Mouse (Mus musculus): ENCODE results near the gene Arhgap22.

Gene Arhgap22

DNA sequence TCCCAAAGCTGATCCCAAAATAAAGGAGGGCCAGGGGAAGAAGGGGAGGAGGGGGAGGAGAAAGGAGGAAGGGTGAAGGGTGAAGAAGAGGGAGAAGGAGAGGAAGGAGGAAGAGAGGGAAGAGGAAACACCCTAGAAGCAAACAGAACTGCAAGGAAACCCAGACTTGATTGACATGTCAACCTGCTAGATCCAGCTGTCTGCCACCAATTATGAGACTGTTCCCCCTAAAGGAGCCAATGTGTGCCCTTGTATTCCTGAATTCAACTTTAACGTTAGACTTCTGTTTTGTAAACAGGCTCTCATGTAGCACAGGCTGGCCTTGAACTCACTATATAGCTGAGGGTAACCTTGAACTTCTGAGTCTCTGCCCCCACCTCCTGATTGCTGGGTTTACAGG lies 1.3 kb downstream of the Arhgap22 start:
- DNase-seq: no peak

GRCm38 (mm10) chr14:33216343-33217208 lies 2.8 kb downstream of the Arhgap22 start:
- DNase-seq: no peak

GRCm38 (mm10) chr14:33225235-33225634 lies 11.4 kb downstream of the Arhgap22 start:
- no peak for DNase-seq

- no peak for DNase-seq
Observed at GRCm38 (mm10) chr14:33230672-33231071, 16.8 kb downstream of the Arhgap22 start.

DNA sequence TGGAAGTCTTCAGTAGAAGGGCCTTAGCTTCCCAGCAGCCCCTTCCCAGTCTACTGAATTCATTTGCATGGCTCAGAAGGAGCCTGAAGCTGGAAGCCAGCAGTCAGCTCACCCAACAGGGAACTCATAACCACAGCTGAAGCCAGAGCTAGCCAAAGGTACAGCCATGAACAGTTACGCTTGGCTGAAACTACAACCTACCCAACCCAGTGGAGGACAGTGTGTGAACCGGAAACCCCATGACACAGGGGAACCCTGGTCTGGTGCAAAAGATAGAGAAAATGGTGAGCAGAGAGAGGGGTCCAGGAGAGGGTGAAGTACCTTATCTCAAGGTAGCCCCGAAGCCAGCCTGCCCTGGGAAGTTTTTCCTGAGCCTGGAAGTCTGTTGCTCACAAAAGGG lies 17.5 kb downstream of the Arhgap22 start:
- no peak for DNase-seq

GRCm38 (mm10) chr14:33232048-33232447 lies 18.2 kb downstream of the Arhgap22 start:
- peak; percentile 10 for DNase-seq

DNA sequence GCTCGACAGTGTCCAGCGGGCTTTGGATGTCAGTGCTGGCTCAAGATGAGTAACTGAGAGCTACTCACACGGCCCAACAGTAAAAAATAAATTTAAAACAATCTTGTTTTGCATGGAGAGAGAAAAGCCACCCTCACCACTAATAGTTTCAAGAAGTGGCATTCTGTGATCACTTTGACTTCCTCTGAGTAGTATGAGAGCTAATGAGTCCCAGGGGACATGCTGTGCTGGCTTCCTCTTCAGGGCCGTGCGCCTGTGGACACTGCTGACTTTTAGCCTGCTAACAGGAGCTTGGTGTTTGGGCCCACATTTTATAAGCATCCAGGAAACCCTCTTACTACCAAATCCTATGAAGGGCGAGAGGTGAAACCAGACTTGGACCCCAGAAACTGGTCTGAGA lies 21.8 kb downstream of the Arhgap22 start:
- DNase-seq: no peak

GRCm38 (mm10) chr14:33240400-33240799 lies 26.6 kb downstream of the Arhgap22 start:
- no peak for DNase-seq

DNA sequence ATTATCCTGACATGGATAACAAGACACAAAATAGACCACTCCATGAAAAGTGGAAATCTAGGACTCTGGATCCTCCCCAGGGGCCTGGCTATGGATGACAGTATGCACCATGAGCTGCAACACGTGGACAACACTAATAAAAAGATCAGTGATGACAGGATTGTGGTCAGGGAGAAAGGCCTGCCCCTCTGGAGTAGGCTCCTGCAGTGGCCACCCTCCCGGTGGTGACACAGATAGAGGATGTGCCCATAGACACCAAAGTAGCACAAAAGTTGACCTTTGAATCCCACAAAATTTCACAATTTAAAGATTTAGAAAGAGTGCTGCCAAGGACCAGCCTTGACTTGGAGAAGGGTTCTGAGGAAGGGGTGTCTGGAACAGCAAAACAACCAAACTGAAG lies 29.4 kb downstream of the Arhgap22 start:
- no peak for DNase-seq

DNA sequence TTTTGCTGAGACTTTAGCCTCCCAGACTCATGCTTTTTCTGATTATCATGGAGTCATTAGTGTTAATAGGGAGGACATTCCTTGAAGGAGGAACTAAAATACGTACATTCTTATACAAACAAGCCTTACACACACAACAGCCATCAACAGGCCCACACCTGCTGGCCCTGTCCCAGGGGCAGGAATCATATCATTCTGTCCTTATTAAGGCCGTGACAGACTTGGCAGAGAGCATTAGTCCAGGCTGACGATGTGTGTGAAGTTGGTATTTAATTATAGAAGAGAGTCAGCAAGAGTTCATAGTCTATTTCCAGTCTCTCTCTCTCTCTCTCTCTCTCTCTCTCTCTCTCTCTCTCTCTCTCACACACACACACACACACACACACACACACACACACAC lies 30.7 kb downstream of the Arhgap22 start:
- DNase-seq: no peak

DNA sequence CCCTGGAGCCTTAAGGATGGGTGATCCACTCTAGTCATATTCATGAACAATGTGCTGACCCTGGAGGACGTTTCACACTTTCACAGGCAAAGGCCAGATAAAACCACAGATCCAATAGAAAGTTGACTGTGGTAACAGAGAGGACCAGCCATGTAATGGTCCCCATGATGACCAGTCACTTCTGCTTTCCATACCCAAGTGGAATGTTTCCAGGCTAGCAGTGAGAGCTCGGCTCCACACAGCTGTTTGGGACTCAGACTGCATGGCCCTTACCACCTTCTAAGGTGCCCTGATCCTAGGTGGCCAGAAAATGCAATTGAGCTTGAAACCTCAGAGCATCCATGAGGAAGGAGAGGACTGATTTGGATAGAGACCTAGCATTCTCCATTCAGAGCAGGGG lies 31.1 kb downstream of the Arhgap22 start:
- DNase-seq: no peak

DNA sequence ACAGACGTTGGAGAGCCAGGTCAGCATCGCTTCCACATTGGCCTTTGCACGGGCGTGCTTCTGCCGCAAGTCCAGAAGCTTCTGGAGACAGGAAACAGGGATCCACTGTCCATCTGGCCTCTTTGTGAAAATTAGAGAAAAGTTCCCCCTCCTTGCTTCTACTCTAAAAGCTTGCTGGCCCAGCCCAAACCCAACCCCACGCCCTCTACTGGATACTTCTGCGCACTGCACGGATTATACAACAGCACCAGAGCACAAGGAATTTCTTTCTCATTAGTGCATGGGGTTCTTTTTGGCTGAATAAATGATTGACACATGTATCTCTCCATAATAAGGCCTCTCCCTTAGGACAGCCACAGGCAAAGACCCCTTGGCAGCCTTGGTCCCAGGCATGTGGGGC lies 32.6 kb downstream of the Arhgap22 start:
- DNase-seq: peak; percentile 22

DNA sequence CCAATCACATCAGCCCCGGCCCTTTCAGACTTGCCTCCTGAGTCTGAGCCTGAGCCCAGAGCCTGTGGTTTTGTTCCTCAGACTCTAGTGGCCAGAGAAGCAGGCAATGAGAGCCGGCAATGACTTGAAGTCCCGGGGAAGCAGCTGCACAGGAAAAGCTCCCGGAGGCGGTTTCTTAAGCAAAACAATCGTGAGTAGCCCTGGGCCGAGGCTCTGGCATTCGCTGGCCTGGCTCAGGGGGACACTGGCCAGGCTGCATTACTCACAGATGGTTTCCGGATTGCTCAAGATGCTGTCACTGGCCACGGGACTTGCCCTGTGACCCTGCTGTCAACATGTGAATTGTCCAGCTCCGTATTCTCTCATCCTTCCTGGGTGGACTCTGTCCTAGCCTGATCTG lies 33.8 kb downstream of the Arhgap22 start:
- DNase-seq: peak; percentile 23

DNA sequence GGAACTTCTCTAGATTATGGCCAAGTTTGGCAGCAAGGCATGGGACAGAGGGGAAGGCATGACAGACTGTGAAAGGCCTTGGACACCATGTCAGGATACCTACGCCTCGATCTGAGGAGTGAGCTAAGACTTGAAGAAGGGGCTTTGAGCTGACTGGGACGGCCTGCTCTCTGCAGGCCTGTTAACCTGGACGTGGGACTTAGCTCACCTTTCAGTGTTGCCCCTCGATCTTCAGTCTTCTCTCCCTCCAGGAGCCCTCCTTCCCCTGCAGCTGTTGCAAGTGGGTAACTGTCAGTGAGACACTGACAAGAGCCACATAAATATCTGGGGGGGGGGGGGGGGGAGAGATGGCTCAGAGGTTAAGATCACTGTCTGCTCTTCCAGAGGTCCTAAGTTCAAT lies 34.9 kb downstream of the Arhgap22 start:
- no peak for DNase-seq

- peak; percentile 10 for DNase-seq
Observed at GRCm38 (mm10) chr14:33250215-33250939, 36.6 kb downstream of the Arhgap22 start.

- no peak for DNase-seq
Observed at GRCm38 (mm10) chr14:33250956-33251745, 37.3 kb downstream of the Arhgap22 start.

GRCm38 (mm10) chr14:33258256-33258655 lies 44.4 kb downstream of the Arhgap22 start:
- DNase-seq: no peak

DNA sequence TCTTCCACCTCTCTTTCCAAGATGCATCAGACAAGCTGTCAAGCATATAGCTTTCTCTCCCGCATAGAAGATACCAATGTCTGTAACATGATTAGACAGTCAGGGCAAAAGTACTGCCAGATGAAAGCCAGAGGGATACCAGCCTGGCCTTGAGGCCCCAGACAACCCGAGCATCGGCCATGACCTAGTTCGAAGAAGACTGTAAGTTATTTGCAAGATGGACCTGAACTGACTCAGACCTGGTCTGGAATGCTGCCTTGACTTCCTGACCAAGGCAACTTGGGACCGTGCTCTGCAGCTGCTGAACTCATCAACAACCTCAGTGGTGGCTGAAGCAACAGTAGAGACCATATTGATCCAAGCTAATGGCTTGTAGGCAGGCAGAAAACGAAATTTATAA lies 46.3 kb downstream of the Arhgap22 start:
- no peak for DNase-seq

DNA sequence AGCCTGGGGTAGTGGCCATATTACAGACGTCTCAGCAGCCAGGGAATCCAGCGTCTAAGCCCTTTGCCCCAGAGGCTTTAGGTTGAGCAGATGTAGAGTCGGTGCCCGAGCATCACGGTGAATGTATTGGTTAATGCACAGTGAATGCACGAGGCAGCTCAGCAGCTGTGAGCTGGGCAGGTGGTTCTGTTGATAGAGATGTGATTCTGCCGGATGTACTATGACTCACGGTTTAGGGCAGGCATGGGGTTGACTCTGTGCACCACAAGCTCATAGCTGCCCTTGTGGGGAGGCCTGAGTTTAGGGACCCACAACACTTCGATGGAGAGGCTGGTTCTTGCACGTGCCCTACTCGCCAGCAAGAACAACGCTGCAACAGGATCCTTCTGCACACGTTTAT lies 51.0 kb downstream of the Arhgap22 start:
- DNase-seq: no peak

DNA sequence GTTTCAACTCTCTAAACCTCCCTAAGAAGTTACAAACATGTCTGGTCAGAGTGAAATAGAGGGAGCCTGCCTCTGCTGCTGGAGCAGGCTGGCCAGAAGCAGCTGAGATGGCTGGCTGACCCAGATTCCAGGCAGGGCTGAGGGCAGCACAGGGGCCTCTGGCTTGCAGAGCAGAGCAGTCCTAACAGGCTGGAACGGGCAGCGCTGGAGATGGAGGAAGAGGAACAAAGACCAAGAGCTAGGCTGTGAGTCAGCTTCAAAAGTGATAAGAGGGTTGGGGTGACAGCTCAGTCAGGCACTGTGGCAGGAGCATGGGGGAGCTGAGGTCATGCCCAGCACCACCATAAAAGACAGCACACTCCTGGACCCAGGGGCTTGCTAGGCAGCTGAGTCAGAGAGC lies 62.4 kb downstream of the Arhgap22 start:
- no peak for DNase-seq

DNA sequence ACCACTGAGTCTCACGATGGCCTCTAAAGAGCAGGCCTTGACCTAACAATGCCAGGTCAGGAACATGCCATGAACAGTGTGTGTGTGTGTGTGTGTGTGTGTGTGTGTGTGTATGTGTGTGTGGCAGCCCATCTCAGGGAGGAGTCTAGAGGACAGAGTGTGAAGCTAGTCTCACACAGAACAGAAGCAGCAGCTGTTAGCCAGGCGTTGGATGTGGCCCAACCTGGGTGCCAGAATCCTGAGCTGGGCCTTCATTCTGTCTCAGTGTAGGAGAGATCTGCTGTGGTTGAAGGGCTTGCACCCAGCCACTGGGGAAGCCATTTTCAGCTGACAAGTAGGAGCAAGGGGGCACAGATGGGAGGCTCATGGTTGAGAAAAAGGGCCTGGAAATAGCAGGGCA lies 64.5 kb downstream of the Arhgap22 start:
- DNase-seq: no peak

GRCm38 (mm10) chr14:33280921-33281320 lies 67.1 kb downstream of the Arhgap22 start:
- DNase-seq: no peak

- no peak for DNase-seq
Observed at GRCm38 (mm10) chr14:33282447-33282846, 68.6 kb downstream of the Arhgap22 start.

All from right cerebral cortex, adult 18-20 months (tissue).